Mouse (Mus musculus) liver, embryonic 14.5 days (tissue): ENCODE data around the gene Cdc14b.

ENCODE experiments used
- CTCF ChIP-seq: IDR thresholded peaks from 2 replicates; pipeline ENCODE4 v1.5.1; 2016; ENCODE audit warnings: antibody characterized with exemption, low read depth, control low read depth
- EP300 ChIP-seq: IDR thresholded peaks from 2 replicates; pipeline ENCODE4 v1.6.1; 2016; ENCODE audit warnings: antibody characterized with exemption, low read depth

DNA sequence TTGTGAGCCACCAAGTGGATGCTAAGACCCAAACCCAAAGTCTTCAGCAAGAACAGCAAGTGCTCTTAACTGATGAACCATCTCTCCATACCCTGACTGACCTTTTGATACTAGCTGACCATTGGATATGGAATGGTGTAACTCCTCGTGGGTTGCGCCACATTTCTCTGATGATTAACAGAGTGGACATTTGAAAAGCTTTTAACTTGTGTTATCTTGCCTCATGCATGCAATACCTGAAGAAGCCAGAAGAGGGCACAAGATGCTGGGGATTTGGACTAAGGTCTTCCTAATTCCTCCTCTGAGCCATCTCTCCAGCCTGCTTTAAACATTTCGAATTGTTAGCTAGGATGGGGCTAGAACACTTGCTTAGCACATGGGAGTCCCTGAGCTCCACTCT, 94.2 kb downstream of the Cdc14b start:
- TF ChIP-seq CTCF (peak; percentile 70), EP300 (no peak)
